Mouse (Mus musculus): Measurements from ENCODE around the gene Gabbr2. TPM values are rescaled to one million over a fixed set of nuclear protein-coding genes. Genes with fewer than 3 reads are reported as not detected.

Gabbr2 gene
- polyA plus RNA-seq, 1 experiment from 2014 or later = 5.0 TPM

DNA sequence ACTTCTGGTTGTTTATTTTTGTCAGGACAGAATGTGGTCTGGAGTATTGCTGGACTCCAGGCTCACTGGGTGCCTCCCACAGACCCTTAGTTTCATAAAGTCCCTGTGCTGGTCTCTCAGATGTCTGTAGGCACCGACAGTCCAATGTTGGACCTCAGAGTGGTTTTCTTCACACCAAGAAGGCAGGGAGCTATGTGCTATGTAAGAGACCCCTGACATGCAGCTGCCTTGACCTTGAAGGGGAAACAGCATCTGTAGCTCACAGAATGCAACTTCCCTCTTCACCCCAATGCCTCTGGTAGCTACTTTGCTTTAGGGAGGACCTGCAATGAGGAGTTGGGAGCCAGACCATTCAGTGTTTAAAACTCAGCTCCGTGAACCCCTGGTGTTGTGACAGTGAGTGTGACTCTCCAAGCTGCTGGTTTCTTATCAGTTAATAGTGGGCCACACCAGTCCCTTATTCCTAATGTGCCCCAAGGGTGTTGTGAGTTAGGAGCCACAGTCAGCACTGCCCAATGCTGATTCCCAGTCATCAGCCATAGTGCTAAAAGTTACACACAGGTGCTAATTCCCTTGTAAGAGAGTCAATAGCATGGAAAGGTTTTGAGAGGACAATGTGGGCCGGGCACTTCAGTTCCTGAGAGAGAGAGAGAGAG is 85.5 kb downstream of the Gabbr2 start:
- H3K4me2 ChIP-seq = no peak overlapping the region
- H3K36me3 ChIP-seq = no peaks in the 10 kb centered on the region
- H3K9ac ChIP-seq = no peak overlapping the region
- H3K4me1 ChIP-seq (replicated peaks) = peaks cover 23% of the 10 kb centered on the region
- H3K9me3 ChIP-seq = peaks cover 10% of the 10 kb centered on the region; the same call in 1 of the 2 replicates
- H3K27ac ChIP-seq (replicated peaks) = no peak overlapping the region
- no peak overlapping the region for H3K4me3 ChIP-seq
- WGBS = 71% methylated on average over 3 of the region's 3 CpGs
- no peak for ATAC-seq (ENCODE audit: low read depth)
- H3K27me3 ChIP-seq = no peaks in the 10 kb centered on the region

DNA sequence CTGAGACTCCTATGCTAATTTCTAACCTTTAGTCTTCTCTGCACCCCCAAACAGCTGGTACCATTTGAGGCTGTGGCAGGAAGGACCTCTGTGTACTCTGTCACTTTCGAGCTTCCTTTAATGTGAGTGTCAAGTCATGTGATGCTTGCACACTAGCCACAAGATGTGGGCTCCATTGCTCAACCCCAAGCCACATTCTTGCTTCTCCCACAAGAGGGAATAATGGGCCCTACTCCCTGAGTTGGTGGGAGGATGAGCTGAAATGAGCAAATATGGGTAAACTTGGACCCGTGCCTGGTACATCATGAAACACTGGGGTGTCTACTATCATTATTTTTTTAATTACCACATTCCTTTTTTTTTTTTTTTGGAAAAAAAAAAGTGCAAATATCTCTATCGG is 86.5 kb downstream of the Gabbr2 start:
- H3K27me3 ChIP-seq = no peaks in the 10 kb centered on the region
- peak; percentile 8; the same call in 1 of the 2 replicates for ATAC-seq (ENCODE audit: low read depth)
- peaks cover 10% of the 10 kb centered on the region; the same call in 1 of the 2 replicates for H3K9me3 ChIP-seq
- H3K4me3 ChIP-seq = no peak overlapping the region
- WGBS = 69% methylated on average over 3 of the region's 3 CpGs
- H3K27ac ChIP-seq (replicated peaks) = no peak overlapping the region
- H3K9ac ChIP-seq = no peak overlapping the region
- H3K4me1 ChIP-seq (replicated peaks) = peaks cover 23% of the 10 kb centered on the region
- H3K4me2 ChIP-seq = no peak overlapping the region
- H3K36me3 ChIP-seq = no peaks in the 10 kb centered on the region

DNA sequence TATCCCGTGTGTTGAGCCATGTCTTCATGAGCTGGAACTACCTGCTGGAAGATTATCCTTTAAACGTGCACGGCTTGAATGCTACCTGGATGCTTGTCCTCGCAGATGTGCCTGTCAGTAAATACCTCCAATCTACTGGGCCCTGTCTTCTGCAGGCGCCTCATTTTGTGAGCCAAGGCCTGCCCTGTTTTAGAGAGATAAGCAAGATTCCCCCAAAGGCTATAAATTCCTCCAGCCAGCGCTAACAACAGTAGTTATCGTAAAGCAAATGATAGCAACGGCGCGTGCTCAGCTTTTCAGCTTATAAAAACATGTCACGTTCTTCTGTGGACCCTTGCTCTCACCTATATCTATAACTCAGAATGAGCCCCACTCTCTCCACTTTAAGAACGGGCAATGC is 87.5 kb downstream of the Gabbr2 start:
- H3K27ac ChIP-seq (replicated peaks) = peak overlapping the region; percentile 42; the same call in 1 of the 2 replicates
- H3K9me3 ChIP-seq = peaks cover 7% of the 10 kb centered on the region; the same call in 1 of the 2 replicates
- no peaks in the 10 kb centered on the region for H3K27me3 ChIP-seq
- no peak overlapping the region for H3K4me3 ChIP-seq
- ATAC-seq (ENCODE audit: low read depth) = 0 out of 2 replicates have a peak, but pooled peaks have one; percentile 23
- no peak overlapping the region for H3K9ac ChIP-seq
- H3K4me2 ChIP-seq = no peak overlapping the region
- no peaks in the 10 kb centered on the region for H3K36me3 ChIP-seq
- 50% methylated on average over 12 of the region's 12 CpGs for WGBS
- H3K4me1 ChIP-seq (replicated peaks) = peaks cover 23% of the 10 kb centered on the region

DNA sequence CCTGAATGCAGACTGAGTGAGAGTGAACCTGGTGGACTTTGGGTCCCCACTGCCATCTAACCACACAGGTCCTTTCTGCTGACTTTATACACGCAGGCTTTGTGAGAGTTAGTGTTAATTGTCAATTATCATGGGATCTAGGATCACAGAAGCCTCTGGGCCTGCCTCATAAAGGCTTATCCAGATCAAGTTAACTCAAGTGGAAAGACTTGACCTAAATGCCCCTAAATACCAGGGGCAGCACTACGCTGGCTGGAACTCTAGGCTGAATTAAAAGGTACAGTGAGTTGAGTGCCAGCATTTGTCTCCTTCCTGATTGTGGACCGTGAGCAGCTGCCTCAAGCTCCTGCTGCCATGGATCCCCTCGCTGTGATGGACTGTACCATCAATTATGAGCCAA is 93.1 kb downstream of the Gabbr2 start:
- ATAC-seq (ENCODE audit: low read depth) = no peak
- WGBS = 70% methylated on average over 4 of the region's 4 CpGs
- Histone ChIP-seq H3K27ac (replicated peaks) (no peak overlapping the region), H3K9ac (no peak overlapping the region), H3K4me2 (no peak overlapping the region), H3K27me3 (no peaks in the 10 kb centered on the region), H3K4me3 (no peak overlapping the region), H3K9me3 (no peaks in the 10 kb centered on the region), H3K36me3 (no peaks in the 10 kb centered on the region), H3K4me1 (replicated peaks) (peaks cover 15% of the 10 kb centered on the region)

DNA sequence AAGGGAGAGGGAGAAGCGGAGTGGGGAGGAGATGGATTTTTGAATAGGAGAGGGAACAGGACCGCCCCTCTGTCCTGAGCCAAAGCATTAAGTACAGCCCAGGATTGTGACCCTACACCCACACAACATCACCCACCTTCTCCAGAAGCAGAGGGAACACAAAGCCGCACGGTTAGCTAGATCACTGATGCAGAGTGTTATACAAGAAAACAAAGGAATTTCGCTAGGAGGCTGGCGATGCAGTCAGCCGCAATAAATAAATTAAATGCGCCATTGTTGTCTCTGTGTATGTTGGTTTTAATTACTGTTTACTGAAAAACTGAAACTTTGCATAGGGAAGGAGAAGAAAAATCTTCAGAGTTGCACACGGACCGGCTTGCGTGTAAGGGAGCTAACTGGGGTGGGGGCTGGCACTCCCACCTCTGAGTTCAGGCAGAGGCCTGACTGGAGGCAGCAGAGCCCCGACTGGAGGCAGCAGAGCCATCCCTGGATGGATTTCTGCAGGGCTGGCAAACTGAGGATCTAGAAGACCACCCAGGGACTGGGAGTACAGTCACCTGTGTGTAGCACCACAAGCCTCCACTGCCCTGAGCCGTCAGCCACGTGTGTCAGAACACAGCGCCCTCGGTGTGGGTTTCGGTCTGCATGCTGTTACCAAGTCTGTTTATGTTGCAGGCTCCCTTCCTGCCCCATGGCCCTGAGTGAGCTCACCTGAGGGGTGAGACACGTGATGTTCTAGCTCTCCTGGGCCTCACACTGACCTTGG is 93.9 kb downstream of the Gabbr2 start:
- ATAC-seq (ENCODE audit: low read depth) = peak; percentile 54; the same call in 1 of the 2 replicates
- Histone ChIP-seq H3K27me3 (no peaks in the 10 kb centered on the region), H3K4me3 (no peak overlapping the region), H3K4me2 (no peak overlapping the region), H3K9ac (0 out of 2 replicates have a peak overlapping the region, but pooled peaks have one; percentile 13), H3K9me3 (no peaks in the 10 kb centered on the region), H3K4me1 (replicated peaks) (peaks cover 9% of the 10 kb centered on the region; the same call in 1 of the 2 replicates), H3K27ac (replicated peaks) (no peak overlapping the region), H3K36me3 (no peaks in the 10 kb centered on the region)
- WGBS = 57% methylated on average over 18 of the region's 18 CpGs

DNA sequence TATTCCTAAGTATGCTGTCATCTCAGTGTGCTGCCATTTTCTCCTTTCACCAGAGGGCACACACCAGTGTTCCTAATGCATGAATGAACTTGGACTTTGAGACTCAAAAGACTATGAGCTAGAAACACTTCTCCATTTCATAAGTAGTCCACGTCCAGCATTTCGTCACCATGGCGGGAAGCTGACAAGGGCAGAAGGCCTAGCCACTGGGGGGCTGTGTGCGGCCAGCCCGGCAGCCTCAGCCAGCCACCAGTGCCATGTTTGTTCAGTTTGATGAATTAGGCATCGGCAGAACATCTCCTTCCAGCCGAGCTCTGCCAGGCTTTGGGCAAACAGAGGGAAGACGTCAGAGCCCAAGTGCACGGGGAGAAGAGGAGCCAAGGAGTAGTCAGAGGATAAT is 97.5 kb downstream of the Gabbr2 start:
- H3K4me3 ChIP-seq = no peak overlapping the region
- no peak overlapping the region for H3K4me2 ChIP-seq
- peaks cover 9% of the 10 kb centered on the region; the same call in 1 of the 2 replicates for H3K4me1 ChIP-seq (replicated peaks)
- no peaks in the 10 kb centered on the region for H3K36me3 ChIP-seq
- H3K9ac ChIP-seq = no peak overlapping the region
- no peaks in the 10 kb centered on the region for H3K27me3 ChIP-seq
- no peaks in the 10 kb centered on the region for H3K9me3 ChIP-seq
- no peak for ATAC-seq (ENCODE audit: low read depth)
- WGBS = 74% methylated on average over 9 of the region's 9 CpGs
- no peak overlapping the region for H3K27ac ChIP-seq (replicated peaks)

DNA sequence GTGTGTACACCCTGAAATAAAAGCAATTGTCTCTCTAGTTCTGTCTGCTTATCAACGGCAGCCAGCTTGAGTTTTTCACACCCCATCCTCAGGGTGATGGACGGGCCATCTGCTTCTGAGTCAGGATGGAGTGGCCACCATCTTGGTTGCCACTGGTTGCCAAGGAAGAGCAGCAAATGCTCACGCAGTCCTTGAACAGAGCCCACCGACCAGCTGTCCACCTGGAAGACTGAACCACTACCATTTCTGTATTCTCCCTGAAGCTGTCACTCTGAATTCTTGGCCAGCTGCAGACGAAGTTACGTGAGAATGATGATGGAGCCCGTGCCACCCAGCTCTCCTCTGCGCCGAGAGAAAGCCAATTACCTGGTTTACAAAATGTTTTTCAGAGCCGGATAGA is 102.5 kb downstream of the Gabbr2 start:
- Histone ChIP-seq H3K4me2 (no peak overlapping the region), H3K27ac (replicated peaks) (no peak overlapping the region), H3K9me3 (no peaks in the 10 kb centered on the region), H3K36me3 (no peaks in the 10 kb centered on the region), H3K4me3 (no peak overlapping the region), H3K4me1 (replicated peaks) (peaks cover 6% of the 10 kb centered on the region), H3K9ac (no peak overlapping the region), H3K27me3 (no peaks in the 10 kb centered on the region)
- 83% methylated on average over 10 of the region's 10 CpGs for WGBS
- no peak for ATAC-seq (ENCODE audit: low read depth)

DNA sequence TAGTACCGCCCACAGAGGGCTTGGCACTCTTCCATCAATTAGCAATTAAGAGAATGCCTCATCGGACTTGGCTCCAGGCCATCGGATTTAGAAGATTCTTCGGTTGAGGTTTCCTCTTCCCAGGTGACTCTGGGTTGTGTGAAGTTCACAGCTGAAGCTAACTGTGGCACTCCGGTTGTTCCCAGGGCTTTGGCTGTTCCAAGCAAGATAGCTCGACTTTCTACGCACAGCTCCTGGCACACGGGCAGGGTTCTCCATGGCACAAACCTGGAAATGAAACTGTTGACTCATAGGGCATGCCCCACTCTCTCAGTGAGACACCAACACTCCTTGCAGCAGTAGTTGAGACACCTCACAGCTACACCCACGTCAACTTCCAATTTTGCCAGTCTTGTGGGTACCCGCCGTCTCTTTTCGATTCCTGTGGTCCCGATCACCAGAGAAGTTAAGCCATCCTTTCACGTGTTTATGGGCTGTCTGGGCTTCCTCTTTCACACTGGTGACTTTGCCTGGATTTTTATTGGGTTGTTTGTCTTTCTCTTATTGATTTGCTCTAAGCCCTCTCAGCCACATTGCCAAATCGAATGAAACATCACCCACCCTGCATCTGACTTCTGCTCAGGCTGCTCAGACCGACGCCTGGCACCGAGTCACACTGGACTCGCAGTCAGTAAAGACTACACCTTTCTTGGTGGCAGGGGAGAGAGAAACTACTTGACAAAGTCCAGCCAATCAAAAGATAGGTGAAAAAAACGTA is 105.9 kb downstream of the Gabbr2 start:
- Histone ChIP-seq H3K36me3 (no peaks in the 10 kb centered on the region), H3K4me2 (no peak overlapping the region), H3K27ac (replicated peaks) (no peak overlapping the region), H3K4me1 (replicated peaks) (peaks cover 21% of the 10 kb centered on the region), H3K4me3 (no peak overlapping the region), H3K27me3 (no peaks in the 10 kb centered on the region), H3K9me3 (no peaks in the 10 kb centered on the region), H3K9ac (no peak overlapping the region)
- ATAC-seq (ENCODE audit: low read depth) = no peak
- WGBS = 88% methylated on average over 20 of the region's 20 CpGs

DNA sequence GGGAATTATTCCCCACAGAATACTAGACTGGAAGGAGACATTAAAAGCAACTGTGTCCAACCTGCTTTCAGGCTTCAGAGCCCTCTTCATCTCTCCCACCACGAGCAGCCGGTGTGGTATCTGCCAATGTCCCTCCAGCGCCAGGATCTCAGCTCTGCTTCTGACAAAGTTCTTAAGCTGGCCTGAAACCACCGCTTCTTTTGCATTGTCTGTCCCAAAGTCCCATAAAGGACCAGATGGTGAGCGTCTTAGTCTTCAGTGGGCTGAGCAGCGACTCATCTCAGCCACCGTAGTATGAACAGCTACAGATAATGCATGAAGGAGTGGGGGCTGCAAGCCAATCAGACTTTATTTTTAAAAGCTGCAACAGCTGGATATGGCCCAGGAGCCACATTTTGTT is 107.5 kb downstream of the Gabbr2 start:
- H3K27me3 ChIP-seq = no peaks in the 10 kb centered on the region; the same call in 1 of the 2 replicates
- ATAC-seq (ENCODE audit: low read depth) = 0 out of 2 replicates have a peak, but pooled peaks have one; percentile 11
- no peaks in the 10 kb centered on the region for H3K36me3 ChIP-seq
- no peak overlapping the region for H3K4me2 ChIP-seq
- no peak overlapping the region for H3K9ac ChIP-seq
- WGBS = 60% methylated on average over 7 of the region's 7 CpGs
- peak overlapping the region; percentile 30; the same call in 1 of the 2 replicates for H3K27ac ChIP-seq (replicated peaks)
- no peak overlapping the region for H3K4me3 ChIP-seq
- H3K4me1 ChIP-seq (replicated peaks) = peaks cover 31% of the 10 kb centered on the region
- no peaks in the 10 kb centered on the region for H3K9me3 ChIP-seq

DNA sequence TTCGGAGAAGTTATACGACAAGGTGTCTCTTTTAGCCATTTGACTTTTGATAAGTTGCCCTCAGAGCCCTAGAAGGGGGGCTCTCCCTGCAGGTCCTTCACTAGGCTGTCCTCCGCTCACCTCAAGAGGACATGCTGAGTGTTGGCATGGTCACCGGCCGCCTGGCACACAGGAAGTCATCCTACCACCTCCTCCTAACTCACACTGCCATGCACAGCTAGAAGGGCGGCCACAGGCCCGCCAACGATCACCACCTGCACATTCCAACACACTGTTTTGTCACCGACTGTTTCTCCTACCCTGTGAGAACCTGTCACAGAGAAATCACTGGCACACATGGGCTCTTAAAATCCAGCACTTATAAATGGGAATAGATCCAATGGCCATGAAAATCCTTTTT is 108.1 kb downstream of the Gabbr2 start:
- no peaks in the 10 kb centered on the region; the same call in 1 of the 2 replicates for H3K27me3 ChIP-seq
- no peaks in the 10 kb centered on the region for H3K9me3 ChIP-seq
- no peak overlapping the region for H3K27ac ChIP-seq (replicated peaks)
- H3K9ac ChIP-seq = no peak overlapping the region
- peaks cover 31% of the 10 kb centered on the region for H3K4me1 ChIP-seq (replicated peaks)
- peak; percentile 57; the same call in 1 of the 2 replicates for ATAC-seq (ENCODE audit: low read depth)
- 81% methylated on average over 9 of the region's 9 CpGs for WGBS
- H3K4me3 ChIP-seq = no peak overlapping the region
- H3K36me3 ChIP-seq = no peaks in the 10 kb centered on the region
- no peak overlapping the region for H3K4me2 ChIP-seq

DNA sequence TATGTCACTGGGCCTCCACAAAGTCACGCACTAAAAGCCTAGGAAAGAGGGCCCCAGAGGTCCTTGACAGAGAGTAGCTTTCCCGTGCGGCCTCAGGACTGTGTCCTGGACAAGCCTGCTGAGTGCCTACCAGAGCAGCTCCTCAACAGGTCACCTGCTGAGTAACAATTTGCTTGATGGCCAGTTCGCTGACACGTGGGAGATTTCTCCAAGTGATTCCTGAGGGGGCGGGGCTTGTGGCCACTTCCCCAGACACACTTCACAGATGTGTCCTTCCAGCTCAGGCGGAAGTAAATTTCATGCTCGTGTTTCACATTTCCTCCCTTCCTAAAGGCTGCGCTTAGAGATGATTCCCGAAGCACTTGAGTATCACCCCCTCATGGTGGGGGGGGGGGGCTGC is 108.6 kb downstream of the Gabbr2 start:
- 47% methylated on average over 10 of the region's 10 CpGs for WGBS

DNA sequence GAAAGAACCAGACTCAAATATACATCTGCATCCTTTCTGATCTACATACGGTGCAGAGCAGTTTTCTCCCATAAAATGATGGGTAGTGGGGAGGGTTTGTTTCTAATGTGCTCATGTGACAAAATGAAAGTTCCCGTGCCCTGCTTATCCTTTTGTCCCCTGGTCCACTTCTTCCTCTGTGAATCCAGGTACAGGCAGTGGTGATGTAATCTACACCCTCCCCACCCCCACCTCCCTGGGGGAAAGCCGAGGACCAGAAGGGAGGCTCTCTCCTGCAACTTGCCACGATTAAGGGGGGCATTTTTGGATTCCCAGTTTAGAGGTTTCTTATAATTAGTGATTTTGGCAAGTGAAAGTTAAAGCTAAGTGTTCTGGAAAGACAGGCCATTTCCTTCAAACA is 110.4 kb downstream of the Gabbr2 start:
- no peak overlapping the region for H3K9ac ChIP-seq
- H3K36me3 ChIP-seq = no peaks in the 10 kb centered on the region
- H3K27me3 ChIP-seq = no peaks in the 10 kb centered on the region; the same call in 1 of the 2 replicates
- WGBS = 65% methylated on average over 4 of the region's 4 CpGs
- no peak overlapping the region for H3K4me2 ChIP-seq
- peaks cover 31% of the 10 kb centered on the region for H3K4me1 ChIP-seq (replicated peaks)
- no peak overlapping the region for H3K27ac ChIP-seq (replicated peaks)
- H3K9me3 ChIP-seq = no peaks in the 10 kb centered on the region
- H3K4me3 ChIP-seq = no peak overlapping the region
- ATAC-seq (ENCODE audit: low read depth) = no peak

More for the DNA sequence above, 108.6 kb downstream of the Gabbr2 start:
- Histone ChIP-seq H3K4me1 (replicated peaks) (peaks cover 31% of the 10 kb centered on the region), H3K9ac (no peak overlapping the region), H3K27ac (replicated peaks) (no peak overlapping the region), H3K27me3 (no peaks in the 10 kb centered on the region; the same call in 1 of the 2 replicates), H3K4me2 (no peak overlapping the region), H3K36me3 (no peaks in the 10 kb centered on the region), H3K9me3 (no peaks in the 10 kb centered on the region), H3K4me3 (no peak overlapping the region)
- ATAC-seq (ENCODE audit: low read depth) = 0 out of 2 replicates have a peak, but pooled peaks have one; percentile 16

Data from neural tube, embryonic 13.5 days (tissue).